Mouse (Mus musculus): ENCODE measurements around the gene Arhgef15. TPM values are rescaled to one million over a fixed set of nuclear protein-coding genes. Genes with fewer than 3 reads are reported as not detected.
"Not testable (repeated sequence)": the region's sequence is repeated elsewhere in the genome, so short reads cannot be mapped to it uniquely, and the experiment has no call there.

Arhgef15 gene
- total RNA-seq, 2 experiments from 2014 or later = 37.9 to 46.1 TPM

GRCm38 (mm10) chr11:68967337-68968282 lies 10.3 kb upstream of the Arhgef15 start, which contains the start of gene Slc25a35:
Gene Slc25a35 (plus strand): TSS chr11:68968131.
- intact Hi-C loops (cut with DNase I) = loop anchor here (2.0 to 5.0 kb wide), 3 partner anchors 13 to 65 kb away; partner anchors contain the start of gene Rpl26
- peak; percentile 91 to 92 for DNase-seq

GRCm38 (mm10) chr11:68966554-68966953 lies 9.3 kb upstream of the Arhgef15 start:
- no peak for DNase-seq
- intact Hi-C loops (cut with DNase I) = loop anchor here (2.0 to 5.0 kb wide), 3 partner anchors 14 to 66 kb away; partner anchors contain the start of gene Rpl26

GRCm38 (mm10) chr11:68965845-68966244 lies 8.6 kb upstream of the Arhgef15 start:
- intact Hi-C loops (cut with DNase I) = loop anchor here (2.0 to 5.0 kb wide), 3 partner anchors 15 to 66 kb away; partner anchors contain the start of gene Rpl26

GRCm38 (mm10) chr11:68965050-68965449 lies 7.8 kb upstream of the Arhgef15 start:
- no peak for DNase-seq
- intact Hi-C loops (cut with DNase I) = loop anchor here (5.0 kb wide), 2 partner anchors 63 to 67 kb away; partner anchors contain the start of gene Rpl26

More at GRCm38 (mm10) chr11:68965845-68966244, 8.6 kb upstream of the Arhgef15 start:
- DNase-seq = peak; percentile 54 to 78

GRCm38 (mm10) chr11:68963405-68963804 lies 6.1 kb upstream of the Arhgef15 start:
- DNase-seq = no peak
- intact Hi-C loops (cut with DNase I) = no loop called here

GRCm38 (mm10) chr11:68962159-68962558 lies 4.9 kb upstream of the Arhgef15 start:
- DNase-seq; intact Hi-C loops (cut with DNase I): not testable (repeated sequence)

GRCm38 (mm10) chr11:68961596-68961995 lies 4.3 kb upstream of the Arhgef15 start:
- intact Hi-C loops (cut with DNase I) = no loop called here
- DNase-seq = no peak

GRCm38 (mm10) chr11:68957971-68958370 lies 691 bp upstream of the Arhgef15 start:
- intact Hi-C loops (cut with DNase I) = no loop called here
- no peak for DNase-seq

- peak; percentile 43 to 46 for DNase-seq
- intact Hi-C loops (cut with DNase I) = no loop called here
Observed at GRCm38 (mm10) chr11:68956697-68957096, 583 bp downstream of the Arhgef15 start.

GRCm38 (mm10) chr11:68956107-68956506 lies 1.2 kb downstream of the Arhgef15 start:
- peak; percentile 34 to 43 for DNase-seq
- intact Hi-C loops (cut with DNase I) = no loop called here

- DNase-seq = no peak
Observed at GRCm38 (mm10) chr11:68955473-68955872, 1.8 kb downstream of the Arhgef15 start.

GRCm38 (mm10) chr11:68954408-68954807 lies 2.9 kb downstream of the Arhgef15 start:
- intact Hi-C loops (cut with DNase I) = loop anchor here (5.0 kb wide), 1 partner anchor 47 kb away; no protein-coding TSS in a partner anchor
- DNase-seq = peak in 1 of 2 experiments; percentile 30

More at GRCm38 (mm10) chr11:68955473-68955872, 1.8 kb downstream of the Arhgef15 start:
- intact Hi-C loops (cut with DNase I) = no loop called here

- no peak for DNase-seq
- intact Hi-C loops (cut with DNase I) = loop anchor here (5.0 kb wide), 1 partner anchor 47 kb away; no protein-coding TSS in a partner anchor
Observed at GRCm38 (mm10) chr11:68953903-68954302, 3.4 kb downstream of the Arhgef15 start.

GRCm38 (mm10) chr11:68947542-68947993 lies 9.7 kb downstream of the Arhgef15 start:
- intact Hi-C loops (cut with DNase I) = no loop called here
- no peak for DNase-seq

GRCm38 (mm10) chr11:68946806-68947440 lies 10.4 kb downstream of the Arhgef15 start:
- DNase-seq = no peak

GRCm38 (mm10) chr11:68946001-68946400 lies 11.3 kb downstream of the Arhgef15 start:
- no peak for DNase-seq
- intact Hi-C loops (cut with DNase I) = no loop called here

More at GRCm38 (mm10) chr11:68946806-68947440, 10.4 kb downstream of the Arhgef15 start:
- intact Hi-C loops (cut with DNase I) = no loop called here

- DNase-seq = no peak
- intact Hi-C loops (cut with DNase I) = no loop called here
Observed at GRCm38 (mm10) chr11:68945245-68945644, 12.0 kb downstream of the Arhgef15 start.

GRCm38 (mm10) chr11:68942731-68943130 lies 14.5 kb downstream of the Arhgef15 start:
- intact Hi-C loops (cut with DNase I) = no loop called here

GRCm38 (mm10) chr11:68940516-68940915 lies 16.8 kb downstream of the Arhgef15 start:
- DNase-seq = no peak
- intact Hi-C loops (cut with DNase I) = no loop called here

More at GRCm38 (mm10) chr11:68942731-68943130, 14.5 kb downstream of the Arhgef15 start:
- no peak for DNase-seq
